Mouse (Mus musculus): Measurements from ENCODE around the gene Edf1.
"Not testable (repeated sequence)": the region's sequence is repeated elsewhere in the genome, so short reads cannot be mapped to it uniquely, and the experiment has no call there.

- TF ChIP-seq CTCF (IDR thresholded peaks at IDR 0.05; ENCODE audit: extremely low read depth, insufficient read length, insufficient replicate concordance, low read depth, low read length); POLR2A (IDR thresholded peaks at IDR 0.05; ENCODE audit: low read depth, low read length): not testable (repeated sequence)
Measured at GRCm38 (mm10) chr2:25555479-25555878, 2.2 kb upstream of the Edf1 start.

Data from small intestine, adult 2 months (tissue).